Mouse (Mus musculus) ES-Bruce4 (cell line): ENCODE measurements around the gene Crbn. TPM values are rescaled to one million over a fixed set of nuclear protein-coding genes. Genes with fewer than 3 reads are reported as not detected.

Experiments used
- H3K27ac ChIP-seq: 2 replicates; pipeline ENCODE4 v1.5.1; 2012; ENCODE audit warnings: low read length, inconsistent platforms; ENCODE audit not compliant: insufficient read depth
- H3K27me3 ChIP-seq: 2 replicates; pipeline ENCODE4 v1.6.1; 2012; ENCODE audit warnings: mild to moderate bottlenecking, low read length, inconsistent platforms; ENCODE audit not compliant: control insufficient read depth, poor library complexity, insufficient read depth, severe bottlenecking
- H3K36me3 ChIP-seq: 2 replicates; pipeline ENCODE4 v1.6.1; 2012; ENCODE audit warnings: inconsistent platforms, mild to moderate bottlenecking, low read length, moderate library complexity; ENCODE audit not compliant: control insufficient read depth, poor library complexity, insufficient read depth, severe bottlenecking
- H3K4me1 ChIP-seq: one replicate; pipeline ENCODE4 v1.8.1; 2011; ENCODE audit warnings: low read length; ENCODE audit not compliant: control insufficient read depth, insufficient read depth
- H3K4me3 ChIP-seq: 2 replicates; pipeline ENCODE4 v1.5.1; 2011; ENCODE audit warnings: low read depth, mild to moderate bottlenecking, low read length
- H3K9ac ChIP-seq: 2 replicates; pipeline ENCODE4 v1.6.1; 2012; ENCODE audit warnings: low read depth, mild to moderate bottlenecking, inconsistent platforms; ENCODE audit not compliant: poor library complexity, severe bottlenecking
- H3K9me3 ChIP-seq: replicated peaks from 2 replicates; pipeline ENCODE4 v1.6.1; 2012; ENCODE audit warnings: mild to moderate bottlenecking, low read length, inconsistent platforms; ENCODE audit not compliant: control insufficient read depth, poor library complexity, insufficient read depth, severe bottlenecking
- CTCF ChIP-seq: IDR thresholded peaks from one replicate; pipeline ENCODE4 v1.8.1; 2011; ENCODE audit warnings: low read depth, low read length
- EP300 ChIP-seq: IDR thresholded peaks from 2 replicates; pipeline ENCODE4 v1.6.1; 2011; ENCODE audit warnings: low read depth, low read length; ENCODE audit not compliant: insufficient read depth
- POLR2A ChIP-seq: IDR thresholded peaks from one replicate; pipeline ENCODE4 v1.8.1; 2011; ENCODE audit warnings: low read length; ENCODE audit not compliant: insufficient read depth
- polyA plus RNA-seq: library from polyadenylated mRNA; stranded (reverse); fragments of >200 nt; gene quantifications from 2 replicates; pipeline ENCODE4 v1.2.4, GENCODE M21; 2011; ENCODE audit warnings: low read depth; ENCODE audit not compliant: missing spikeins, insufficient read depth, insufficient read length

The Crbn gene
- polyA plus RNA-seq, result 44.6 and 47.9 TPM in 2 replicates

GRCm38 (mm10) chr6:106799333-106800226 lies at the start of gene Crbn:
Gene Crbn, minus strand, starts transcription at chr6:106800077.
- no peaks in the 10 kb centered on the region for H3K4me1 ChIP-seq
- H3K27me3 ChIP-seq, result no peaks in the 10 kb centered on the region
- TF ChIP-seq POLR2A (no peak), CTCF (peak; percentile 87), EP300 (peak; percentile 34; the same call in 1 of the 2 replicates)
- H3K27ac ChIP-seq, result no peak within 1 kb of the TSS
- H3K9ac ChIP-seq, result peak within 1 kb of the TSS; percentile 49
- peaks cover 2% of the 10 kb centered on the region for H3K36me3 ChIP-seq
- no peaks in the 10 kb centered on the region for H3K9me3 ChIP-seq
- peak within 1 kb of the TSS; percentile 57 for H3K4me3 ChIP-seq

GRCm38 (mm10) chr6:106840181-106840580 lies 40.3 kb upstream of the Crbn start:
- TF ChIP-seq CTCF (no peak), EP300 (no peak), POLR2A (no peak)
- no peaks in the 10 kb centered on the region for H3K4me1 ChIP-seq
- no peak overlapping the region for H3K27ac ChIP-seq
- H3K36me3 ChIP-seq, result no peaks in the 10 kb centered on the region
- no peak overlapping the region for H3K4me3 ChIP-seq
- peaks cover 9% of the 10 kb centered on the region; the same call in 1 of the 2 replicates for H3K9me3 ChIP-seq
- H3K9ac ChIP-seq, result no peak overlapping the region
- H3K27me3 ChIP-seq, result no peaks in the 10 kb centered on the region

- H3K27ac ChIP-seq, result no peak overlapping the region
- H3K9me3 ChIP-seq, result peaks cover 9% of the 10 kb centered on the region; the same call in 1 of the 2 replicates
- no peak for TF ChIP-seq POLR2A
- no peak for TF ChIP-seq EP300
- no peak for TF ChIP-seq CTCF
- no peaks in the 10 kb centered on the region for H3K27me3 ChIP-seq
- no peaks in the 10 kb centered on the region for H3K4me1 ChIP-seq
- H3K36me3 ChIP-seq, result no peaks in the 10 kb centered on the region
- H3K9ac ChIP-seq, result no peak overlapping the region
- no peak overlapping the region for H3K4me3 ChIP-seq
Measured at GRCm38 (mm10) chr6:106838053-106838452, 38.2 kb upstream of the Crbn start.

GRCm38 (mm10) chr6:106835316-106835715 lies 35.4 kb upstream of the Crbn start:
- Histone ChIP-seq H3K36me3 (no peaks in the 10 kb centered on the region), H3K27me3 (no peaks in the 10 kb centered on the region)
- no peak for TF ChIP-seq POLR2A
- no peak for TF ChIP-seq CTCF
- TF ChIP-seq EP300, result no peak

GRCm38 (mm10) chr6:106822329-106822728 lies 22.5 kb upstream of the Crbn start:
- Histone ChIP-seq H3K27me3 (no peaks in the 10 kb centered on the region; the same call in 1 of the 2 replicates), H3K4me1 (no peaks in the 10 kb centered on the region), H3K9me3 (no peaks in the 10 kb centered on the region; the same call in 1 of the 2 replicates), H3K4me3 (no peak overlapping the region), H3K9ac (no peak overlapping the region), H3K27ac (no peak overlapping the region), H3K36me3 (no peaks in the 10 kb centered on the region)
- TF ChIP-seq POLR2A, result no peak
- no peak for TF ChIP-seq CTCF
- TF ChIP-seq EP300, result no peak

More at GRCm38 (mm10) chr6:106835316-106835715, 35.4 kb upstream of the Crbn start:
- Histone ChIP-seq H3K9me3 (no peaks in the 10 kb centered on the region), H3K9ac (no peak overlapping the region), H3K27ac (no peak overlapping the region), H3K4me3 (no peak overlapping the region), H3K4me1 (no peaks in the 10 kb centered on the region)

- H3K4me1 ChIP-seq, result no peaks in the 10 kb centered on the region
- TF ChIP-seq CTCF, result no peak
- TF ChIP-seq EP300, result no peak
- TF ChIP-seq POLR2A, result no peak
- H3K9me3 ChIP-seq, result no peaks in the 10 kb centered on the region; the same call in 1 of the 2 replicates
- no peaks in the 10 kb centered on the region; the same call in 1 of the 2 replicates for H3K27me3 ChIP-seq
- H3K9ac ChIP-seq, result no peak overlapping the region
- H3K27ac ChIP-seq, result no peak overlapping the region
- H3K4me3 ChIP-seq, result no peak overlapping the region
- no peaks in the 10 kb centered on the region for H3K36me3 ChIP-seq
Measured at GRCm38 (mm10) chr6:106820566-106820965, 20.7 kb upstream of the Crbn start.
